Mouse (Mus musculus) layer of hippocampus, adult 9-11 months (tissue): ENCODE measurements around the gene Fiz1.

ENCODE experiments used
- DNase-seq: peaks from one replicate; pipeline ENCODE4 v3.0.0; 2022

Gene Fiz1

DNA sequence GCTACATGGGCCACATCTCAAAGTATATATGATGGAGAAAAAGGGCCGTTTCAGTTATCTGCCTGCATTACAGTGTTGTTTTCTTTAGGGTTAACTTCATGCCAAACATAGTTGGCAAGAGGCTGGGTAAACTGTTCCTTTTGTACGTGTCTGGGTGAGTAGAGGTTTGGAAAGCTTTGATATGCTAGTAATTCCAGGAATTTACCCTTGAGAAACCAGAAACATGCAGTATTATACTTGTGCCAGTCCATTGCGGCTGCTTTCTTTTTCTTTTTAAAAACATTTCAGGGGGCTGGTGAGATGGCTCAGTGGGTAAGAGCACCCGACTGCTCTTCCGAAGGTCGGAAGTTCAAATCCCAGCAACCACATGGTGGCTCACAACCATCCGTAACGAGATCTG lies 17.6 kb downstream of the Fiz1 start:
- no peak for DNase-seq

DNA sequence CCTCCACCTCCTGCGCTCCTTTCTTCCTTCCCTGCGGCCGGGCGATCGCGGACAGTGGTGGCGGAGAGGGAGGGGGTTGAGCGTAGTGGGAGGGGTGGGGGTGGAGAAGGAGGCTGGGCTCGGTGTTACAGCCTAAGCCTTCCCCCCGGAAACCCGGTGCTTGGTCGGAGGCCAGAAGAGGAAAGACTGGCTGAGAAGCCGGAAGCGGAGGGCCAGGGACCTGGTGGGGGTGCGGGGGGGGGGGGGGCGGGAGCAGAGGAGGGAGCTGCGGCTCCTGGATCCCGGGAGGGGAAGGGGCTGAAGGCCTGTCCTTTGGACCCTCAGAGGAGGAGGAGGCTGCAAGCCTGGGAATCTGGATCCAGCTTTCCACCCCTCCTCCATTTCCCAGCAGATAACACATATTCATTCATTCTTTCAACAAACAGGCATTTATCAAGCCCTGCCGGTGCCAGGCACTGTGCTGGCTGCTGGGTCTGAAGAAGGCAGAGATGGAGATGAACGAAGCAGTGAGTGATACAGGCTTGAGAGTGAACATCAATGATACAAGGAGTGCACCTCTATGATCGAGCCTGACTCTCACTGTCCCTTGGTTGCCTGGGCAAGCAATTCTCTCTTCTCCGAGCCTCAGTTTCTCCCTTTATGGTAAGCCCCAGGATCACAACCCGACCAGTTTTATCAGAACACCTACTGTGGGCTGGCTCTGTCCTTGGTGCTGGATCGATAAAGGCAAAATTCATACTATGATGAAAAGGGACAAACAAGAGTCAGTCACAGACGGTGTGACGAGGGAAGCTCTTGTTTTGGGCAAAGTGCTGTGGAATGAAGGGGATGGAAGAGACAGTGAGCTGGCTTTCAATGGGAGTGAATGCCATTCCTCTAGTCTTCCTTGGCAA lies 18.2 kb downstream of the Fiz1 start, which contains the start of gene Zfp579:
Gene Zfp579 (minus strand): TSS at position 156 of the 893 bp plus-strand sequence.
- peak; percentile 90 for DNase-seq

DNA sequence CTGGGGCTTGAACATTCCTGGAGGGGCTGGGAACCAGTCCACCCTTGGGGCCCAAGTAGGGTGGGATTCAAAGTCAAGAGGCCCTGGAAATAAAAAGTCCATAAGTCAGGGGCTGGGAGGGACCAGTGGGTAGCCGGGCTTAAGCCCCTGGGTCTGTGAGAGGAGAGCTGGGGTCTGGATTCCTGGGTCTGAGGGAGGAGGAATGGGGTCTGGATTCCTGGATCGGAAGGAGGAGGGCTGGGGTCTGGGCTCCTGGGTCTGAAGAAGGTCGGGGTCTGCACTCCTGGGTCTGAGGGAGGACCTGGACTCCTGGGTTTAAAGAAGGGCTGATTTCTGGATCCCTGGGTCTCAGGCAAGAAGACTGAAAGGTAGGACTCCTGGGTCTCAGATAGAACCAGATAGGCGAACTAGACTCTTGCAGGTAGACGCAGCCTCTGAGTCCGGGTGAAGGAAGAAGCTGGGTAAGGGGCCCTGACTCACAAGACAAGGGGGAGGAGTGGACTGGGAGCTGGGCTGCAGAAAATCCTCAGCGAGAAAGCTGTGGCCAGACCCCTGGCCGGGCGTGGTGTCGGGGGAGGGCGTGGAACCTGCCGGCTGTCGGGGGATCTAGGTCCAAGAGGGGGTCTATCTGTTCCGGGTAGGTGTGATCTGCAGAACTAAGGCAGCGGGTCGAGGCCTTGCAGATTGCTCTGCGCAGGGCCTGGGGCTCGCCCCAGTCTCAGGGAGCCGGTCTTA lies 19.1 kb downstream of the Fiz1 start:
- DNase-seq = no peak

DNA sequence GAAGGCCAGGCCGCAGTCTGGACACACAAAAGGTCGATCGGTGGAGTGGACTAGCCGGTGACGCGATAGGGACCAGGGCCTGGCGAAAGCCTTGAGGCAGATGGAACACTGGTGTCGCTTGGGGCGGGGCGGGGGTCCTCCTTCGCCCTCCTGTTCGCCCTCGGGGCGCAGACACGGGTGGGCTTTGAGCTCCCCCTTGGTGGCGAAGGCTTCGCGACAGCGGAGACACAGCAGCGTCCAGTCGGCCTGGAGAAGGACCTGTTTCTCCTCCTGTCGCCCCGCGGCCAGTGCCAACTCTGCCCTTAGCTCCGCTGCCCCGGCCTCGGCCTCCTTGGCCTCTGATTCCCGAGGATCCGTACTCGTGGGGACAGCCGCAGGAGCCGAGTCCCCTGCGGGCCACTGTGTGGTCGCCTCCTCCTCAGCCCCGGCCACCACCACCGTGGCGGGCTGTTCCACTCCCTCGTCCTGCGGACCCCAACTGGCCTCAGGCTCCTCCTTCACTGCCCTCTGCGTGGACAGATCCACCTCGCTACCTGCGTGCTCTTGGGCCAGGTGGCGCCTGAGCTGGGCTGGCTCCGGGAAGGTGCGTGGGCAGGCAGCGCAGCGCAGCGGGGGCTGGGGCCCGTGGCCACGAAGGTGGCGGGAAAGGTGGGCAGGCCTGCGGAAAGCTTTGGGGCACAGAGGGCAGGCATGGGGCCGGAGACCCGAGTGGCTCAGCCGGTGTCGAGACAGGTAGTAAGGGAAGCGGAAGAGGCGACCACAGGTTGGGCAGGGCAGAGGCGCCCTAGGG lies 20.3 kb downstream of the Fiz1 start:
- no peak for DNase-seq

DNA sequence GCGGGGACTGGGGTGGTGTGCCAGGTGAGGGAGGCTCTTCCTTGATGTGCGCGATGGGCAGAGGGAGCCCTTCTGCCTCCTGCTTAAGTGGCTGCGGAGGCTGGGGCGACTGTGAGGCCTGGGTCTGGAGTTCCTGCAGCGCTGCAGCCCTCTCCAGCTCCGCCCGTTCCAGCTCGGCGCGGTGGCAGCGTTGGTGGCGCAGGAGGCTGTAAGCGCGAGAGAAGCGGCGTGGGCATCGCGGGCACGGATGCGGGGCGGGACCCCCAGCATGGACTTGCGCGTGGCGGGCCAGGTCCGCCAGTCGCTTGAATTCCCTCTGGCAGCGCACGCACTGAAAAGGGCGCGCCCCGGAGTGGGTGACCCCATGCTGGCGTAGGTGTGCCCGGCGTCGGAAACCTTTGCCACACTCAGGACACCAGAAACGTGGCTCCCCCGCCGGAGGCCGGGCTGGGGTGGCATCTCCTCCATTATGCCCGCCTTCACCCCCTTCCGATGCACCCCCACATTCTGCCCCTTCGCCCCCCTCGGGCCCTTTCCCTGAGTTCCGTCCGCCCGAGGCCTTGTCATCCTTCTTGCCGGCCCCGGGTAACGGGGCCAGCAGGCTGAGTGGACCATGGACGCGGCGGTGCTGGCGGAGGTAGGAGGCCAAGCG lies 21.0 kb downstream of the Fiz1 start:
- no peak for DNase-seq

DNA sequence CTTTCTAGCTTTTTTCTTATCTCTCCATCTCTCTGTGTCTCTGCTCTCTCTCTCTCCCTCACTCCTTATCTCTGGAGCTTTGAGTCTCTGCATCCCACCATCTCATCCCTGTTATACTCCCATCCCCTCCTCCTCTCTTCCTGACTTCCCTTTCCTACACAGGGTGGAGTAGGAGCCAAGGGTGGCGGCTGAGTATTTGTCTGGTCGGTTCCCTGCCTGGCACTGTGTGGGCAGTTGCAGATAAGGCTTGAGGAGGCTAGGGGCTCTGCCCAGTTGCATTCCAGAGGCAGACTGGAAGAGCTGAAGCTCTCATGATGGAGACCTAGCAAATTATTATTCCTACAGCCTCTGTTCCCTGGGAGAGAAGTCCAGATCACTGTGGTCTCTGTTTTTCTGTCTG lies 26.2 kb downstream of the Fiz1 start:
- no peak for DNase-seq

DNA sequence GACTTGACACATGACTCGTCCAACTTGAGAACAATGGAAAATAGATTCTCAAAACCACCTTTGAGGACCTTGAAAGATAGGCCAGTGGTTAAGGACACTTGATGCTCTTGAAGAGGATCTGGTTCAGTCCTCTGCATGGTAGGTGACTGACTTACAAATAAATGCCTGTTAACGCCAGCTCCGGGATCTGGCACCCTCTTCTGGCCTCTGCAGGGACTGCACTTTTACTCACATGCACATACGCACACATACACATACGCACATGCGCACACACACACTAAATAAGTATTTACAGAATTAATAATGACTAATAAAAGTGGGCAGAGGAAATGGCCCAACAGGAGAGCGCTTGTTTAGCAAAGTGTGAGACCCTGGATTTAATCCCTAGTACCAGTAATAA lies 37.7 kb downstream of the Fiz1 start:
- DNase-seq = no peak

DNA sequence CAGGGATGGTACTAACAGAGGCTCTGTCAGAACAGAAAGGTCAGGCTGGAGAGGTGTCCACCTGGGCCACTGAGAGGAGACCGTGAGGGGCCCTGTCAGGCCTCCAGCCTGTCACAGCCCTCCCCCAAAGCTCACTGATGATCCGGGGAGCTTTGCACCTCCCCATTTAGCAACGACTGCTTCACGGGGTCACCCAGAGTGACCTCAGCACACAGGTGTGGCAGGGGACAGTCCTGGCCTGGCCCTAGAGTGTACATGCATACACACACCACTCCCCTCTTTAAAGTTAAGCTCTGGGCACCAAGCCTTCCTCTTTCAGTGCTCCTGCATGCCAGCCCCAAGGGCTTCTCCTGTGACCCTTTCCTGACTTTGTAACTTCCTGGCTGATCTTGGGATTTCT lies 39.0 kb downstream of the Fiz1 start:
- no peak for DNase-seq

DNA sequence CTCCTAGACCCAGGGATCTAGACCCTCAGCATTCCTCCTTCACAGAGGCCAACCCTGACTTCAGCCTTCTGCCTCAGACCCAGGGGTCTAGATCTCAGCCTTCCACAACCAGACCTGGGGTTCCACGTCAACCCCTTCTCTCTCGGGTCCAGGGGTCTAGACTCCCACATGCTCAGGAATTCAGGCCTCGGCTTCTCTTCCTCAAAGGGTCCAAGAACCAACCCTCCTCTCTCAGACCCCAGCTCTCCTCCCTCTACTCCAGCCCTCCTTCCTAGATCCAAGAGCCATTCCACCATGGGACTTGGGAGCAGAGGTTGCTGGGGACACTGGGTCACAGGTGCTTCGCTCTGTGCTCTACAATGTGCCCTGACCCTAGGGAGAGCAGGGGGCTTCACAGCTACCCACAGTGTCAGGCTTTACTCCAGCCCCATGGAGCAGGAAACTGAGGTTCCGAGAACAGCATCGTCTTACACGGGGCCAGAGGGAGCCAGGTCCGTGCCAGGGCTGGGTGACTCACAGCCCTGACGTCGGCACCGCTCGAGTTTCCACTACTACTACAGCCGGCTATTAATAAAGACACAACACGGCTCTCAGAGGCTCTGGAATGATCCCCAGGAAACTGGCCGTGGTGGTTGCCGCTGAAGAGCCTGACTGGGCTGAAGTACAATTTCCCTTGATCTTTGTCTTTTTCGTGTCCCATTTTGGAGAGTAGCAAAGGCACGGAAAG lies 42.0 kb downstream of the Fiz1 start:
- peak; percentile 9 for DNase-seq

DNA sequence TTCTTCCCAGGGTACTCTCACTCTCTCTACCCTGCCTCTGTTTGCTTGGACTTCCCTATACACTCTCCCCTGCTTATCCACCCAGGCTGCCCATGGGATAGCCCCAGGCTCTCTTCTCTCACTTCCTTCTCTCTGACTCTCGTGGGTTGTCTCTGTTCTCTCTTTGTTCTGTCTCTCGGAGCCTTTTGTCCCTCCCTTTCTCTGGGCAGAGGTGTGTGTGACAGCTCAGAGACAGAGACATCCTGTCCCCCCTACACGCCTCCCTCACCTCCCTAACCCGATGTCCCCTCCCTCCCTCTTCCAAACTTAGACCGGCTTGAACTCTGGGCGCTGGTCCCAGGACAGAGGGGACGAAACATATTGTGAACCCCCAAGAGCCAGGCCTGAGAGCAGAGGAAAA lies 42.8 kb downstream of the Fiz1 start:
- DNase-seq = no peak

DNA sequence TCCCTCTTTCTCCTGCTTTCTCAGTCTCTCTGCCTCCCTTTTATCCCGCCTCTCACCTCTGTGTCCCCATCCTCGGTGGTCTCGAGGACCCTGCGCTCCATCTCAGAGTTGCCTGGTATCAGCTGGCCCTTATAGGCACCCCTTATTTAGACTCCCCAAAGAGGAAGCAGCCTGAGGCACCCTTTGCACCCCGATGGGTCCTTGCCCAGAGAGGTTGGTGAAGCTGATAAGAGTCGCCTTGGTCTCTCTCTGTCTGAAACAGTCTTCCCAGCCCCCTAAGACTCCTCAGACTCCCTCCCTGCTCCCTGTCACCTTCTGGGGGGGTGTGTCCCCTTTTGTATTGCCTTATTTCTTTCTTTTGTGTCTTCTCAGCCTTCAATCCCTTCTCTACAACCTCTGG lies 43.4 kb downstream of the Fiz1 start, which contains the start of gene Sbk3:
Gene Sbk3 (minus strand): TSS at position 101 of the 400 bp plus-strand sequence.
- no peak for DNase-seq

DNA sequence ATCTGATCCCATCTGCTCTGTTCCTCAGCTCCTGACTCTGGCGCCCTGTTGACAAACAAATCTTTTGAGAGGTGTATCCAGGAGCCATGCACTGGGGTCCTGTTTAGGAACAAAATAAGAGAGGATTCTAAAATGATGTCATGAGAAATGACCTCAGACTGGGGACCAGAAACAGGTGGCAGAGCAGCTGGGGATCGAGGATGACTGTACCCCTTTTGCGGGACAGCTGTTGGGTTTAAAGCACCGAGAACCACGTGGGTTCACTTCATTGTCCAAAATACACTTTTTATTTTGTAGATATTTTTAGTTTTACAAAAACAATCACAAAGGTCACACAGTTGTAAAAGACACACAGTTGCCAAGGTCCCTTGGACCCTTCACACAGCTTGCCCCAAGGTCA lies 49.5 kb downstream of the Fiz1 start:
- no peak for DNase-seq

DNA sequence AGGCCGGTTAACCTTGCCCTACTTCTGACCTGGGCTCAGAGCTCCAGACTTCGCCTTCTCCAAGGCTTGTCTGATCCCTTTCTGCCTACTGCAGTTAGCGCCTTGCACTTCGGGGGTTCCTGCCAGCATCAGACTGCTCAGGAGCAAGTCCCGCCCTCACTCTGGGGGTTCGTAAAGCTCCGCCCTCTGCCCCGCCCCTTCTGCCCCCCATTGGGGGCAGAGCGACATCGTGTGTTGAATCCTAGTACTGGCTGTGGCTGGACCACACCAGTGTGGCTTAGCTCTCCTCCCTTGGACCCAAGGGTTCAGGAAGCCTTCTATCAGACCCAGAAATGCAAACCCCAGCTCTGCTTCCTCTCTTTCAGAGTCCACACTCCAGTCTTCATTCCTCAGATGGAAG lies 50.2 kb downstream of the Fiz1 start, which contains the start of gene Sbk2:
Gene Sbk2 (minus strand): TSS at position 135 of the 400 bp plus-strand sequence.
- DNase-seq = peak; percentile 73

DNA sequence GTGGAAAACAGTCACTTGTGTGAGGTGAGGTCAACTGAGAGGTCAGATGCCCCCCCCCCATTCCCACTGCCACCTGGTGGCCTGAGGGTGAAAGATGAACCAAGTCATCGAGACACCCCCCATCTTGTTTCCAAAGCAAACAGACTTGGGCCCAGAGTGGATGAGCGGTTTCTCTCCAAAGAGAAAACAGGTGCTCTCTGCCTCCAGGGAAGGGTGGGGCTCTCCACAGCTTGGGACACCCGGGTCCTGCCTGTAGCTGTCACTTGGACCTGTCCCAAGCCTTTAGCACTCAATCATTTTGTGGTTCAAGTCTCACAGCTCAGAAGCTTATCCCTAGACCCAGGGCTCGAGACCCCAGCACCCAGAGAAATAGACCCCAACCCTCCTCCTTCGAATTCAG lies 51.0 kb downstream of the Fiz1 start:
- no peak for DNase-seq

DNA sequence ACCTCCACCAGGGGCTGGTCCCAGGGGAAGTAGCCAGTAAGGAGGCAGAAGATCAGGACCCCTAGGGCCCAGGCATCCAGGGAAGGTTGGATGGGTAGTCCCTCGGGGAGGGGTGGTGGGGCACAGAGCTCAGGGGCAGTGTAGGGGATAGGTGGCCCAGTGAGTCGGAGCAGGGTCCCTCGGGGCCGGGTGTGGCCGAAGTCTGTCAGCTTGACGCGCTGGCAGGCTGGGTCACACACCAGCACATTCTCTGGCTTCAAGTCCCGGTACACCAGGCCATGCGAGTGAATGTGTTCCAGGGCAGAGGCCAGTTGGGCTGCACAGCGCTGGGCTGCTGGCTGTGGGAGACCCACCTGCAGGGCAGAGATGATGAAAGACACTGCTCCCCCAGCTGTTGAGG lies 57.1 kb downstream of the Fiz1 start:
- DNase-seq = no peak
